Mouse (Mus musculus) olfactory bulb, adult 2 months (tissue): ENCODE results near the gene Rtl5.

ENCODE experiments used
- CTCF ChIP-seq: fragments of 200-500 bp; IDR thresholded peaks from 2 replicates; pipeline ENCODE4 v1.5.1; 2012; ENCODE audit warnings: low read depth, mild to moderate bottlenecking, low read length, moderate library complexity; ENCODE audit not compliant: insufficient read depth
- POLR2A ChIP-seq: fragments of 200-500 bp; IDR thresholded peaks from 2 replicates; pipeline ENCODE4 v1.6.1; 2012; ENCODE audit warnings: mild to moderate bottlenecking, low read depth, low read length, moderate library complexity; ENCODE audit not compliant: insufficient read depth

- TF ChIP-seq CTCF (no peak), POLR2A (no peak)
These were observed 7.0 kb downstream of the Rtl5 start for GRCm38 (mm10) chrX:102064062-102064461.
